Mouse (Mus musculus) CH12.LX (cell line): ENCODE data around the gene Plekhg3. TPM values are rescaled to one million over a fixed set of nuclear protein-coding genes. Genes with fewer than 3 reads are reported as not detected.

ENCODE experiments used
- DNase-seq: peaks from one replicate; pipeline ENCODE4 v3.0.0-alpha.2; 2013; ENCODE audit errors: extremely low read depth
- H3K27ac ChIP-seq: 2 replicates; pipeline ENCODE4 v1.5.1; 2012; ENCODE audit warnings: low read depth, mild to moderate bottlenecking, control low read depth, moderate library complexity; ENCODE audit not compliant: insufficient read depth
- H3K27me3 ChIP-seq: replicated peaks from 2 replicates; pipeline ENCODE3; 2012; ENCODE audit warnings: inconsistent platforms
- H3K36me3 ChIP-seq, 2 experiments: replicated peaks in 1 of 2; 2 replicates each; pipeline versions ENCODE3 to v1.6.1; 2012; ENCODE audit warnings: inconsistent platforms in 1 of 2, low read length in 1 of 2, mild to moderate bottlenecking in 1 of 2, mixed read lengths in 1 of 2, moderate library complexity in 1 of 2; ENCODE audit not compliant: control insufficient read depth in 1 of 2, insufficient read depth in 1 of 2
- H3K4me1 ChIP-seq, 2 experiments: 2 replicates each; pipeline ENCODE4 v1.6.1; 2012; ENCODE audit warnings: inconsistent platforms in 1 of 2, moderate library complexity in 1 of 2; ENCODE audit not compliant: insufficient read depth in 2 of 2, control insufficient read depth in 1 of 2
- H3K4me2 ChIP-seq: 2 replicates; pipeline ENCODE4 v1.6.1; 2012; ENCODE audit warnings: low read depth, mild to moderate bottlenecking, control low read depth; ENCODE audit not compliant: poor library complexity, insufficient read depth, severe bottlenecking
- H3K4me3 ChIP-seq, 3 experiments: fragments of 150-350 bp in 1 of 3; sonication (generic) in 1 of 3; replicated peaks in 1 of 3; 2 replicates each; pipeline versions ENCODE3 to v1.5.1; 2011 to 2012; ENCODE audit warnings: low read depth in 2 of 3, low read length in 2 of 3, mild to moderate bottlenecking in 2 of 3, moderate library complexity in 2 of 3, control low read depth in 1 of 3, improper control_type of control experiment in 1 of 3, inconsistent platforms in 1 of 3, mixed read lengths in 1 of 3; ENCODE audit not compliant: poor library complexity in 1 of 3
- H3K79me2 ChIP-seq: replicated peaks from 2 replicates; pipeline ENCODE4 v1.6.1; 2012; ENCODE audit warnings: mild to moderate bottlenecking, moderate library complexity; ENCODE audit not compliant: control insufficient read depth, poor library complexity, insufficient read depth, severe bottlenecking; ENCODE audit errors: extremely low read depth
- H3K9ac ChIP-seq: 2 replicates; pipeline ENCODE4 v1.6.1; 2012; ENCODE audit warnings: low read depth, mild to moderate bottlenecking, control low read depth, moderate library complexity; ENCODE audit not compliant: insufficient read depth
- H3K9me3 ChIP-seq: replicated peaks from 2 replicates; pipeline ENCODE3; 2012; ENCODE audit warnings: low read length, inconsistent platforms, mixed read lengths
- BHLHE40 ChIP-seq: IDR thresholded peaks from 2 replicates; pipeline ENCODE4 v1.6.1; 2011; ENCODE audit warnings: mild to moderate bottlenecking, low read depth, low read length, improper control_type of control experiment
- CHD1 ChIP-seq: IDR thresholded peaks from 2 replicates; pipeline ENCODE4 v1.6.1; 2012; ENCODE audit warnings: low read depth, low read length, improper control_type of control experiment, inconsistent platforms
- CTCF ChIP-seq, 2 experiments: IDR thresholded peaks in 1 of 2; conservative IDR thresholded peaks in 1 of 2; 2 replicates each; pipeline ENCODE4 v1.5.1; 2011 to 2012; ENCODE audit warnings: low read depth in 2 of 2, low read length in 2 of 2, improper control_type of control experiment in 1 of 2, inconsistent platforms in 1 of 2, mild to moderate bottlenecking in 1 of 2, moderate library complexity in 1 of 2
- E2F4 ChIP-seq: IDR thresholded peaks from 2 replicates; pipeline ENCODE4 v1.6.1; 2011; ENCODE audit warnings: low read depth, low read length, improper control_type of control experiment; ENCODE audit not compliant: insufficient replicate concordance
- ELF1 ChIP-seq: IDR thresholded peaks from 2 replicates; pipeline ENCODE4 v1.6.1; 2014; ENCODE audit warnings: low read depth, mild to moderate bottlenecking, inconsistent platforms, low read length, improper control_type of control experiment
- EP300 ChIP-seq: IDR thresholded peaks from 2 replicates; pipeline ENCODE4 v1.6.1; 2011; ENCODE audit warnings: low read length, improper control_type of control experiment
- ETS1 ChIP-seq: conservative IDR thresholded peaks from 2 replicates; pipeline ENCODE4 v1.6.1; 2012; ENCODE audit warnings: low read depth, mild to moderate bottlenecking, inconsistent platforms, low read length, improper control_type of control experiment, moderate library complexity
- GABPA ChIP-seq: IDR thresholded peaks from 2 replicates; pipeline ENCODE4 v1.6.1; 2012; ENCODE audit warnings: low read depth, low read length, improper control_type of control experiment, inconsistent platforms; ENCODE audit not compliant: insufficient replicate concordance
- HCFC1 ChIP-seq: IDR thresholded peaks from 2 replicates; pipeline ENCODE4 v1.6.1; 2012; ENCODE audit warnings: low read depth, mild to moderate bottlenecking, inconsistent platforms, low read length, improper control_type of control experiment
- IRF4 ChIP-seq: IDR thresholded peaks from 2 replicates; pipeline ENCODE4 v1.6.1; 2014; ENCODE audit warnings: low read depth, mild to moderate bottlenecking, inconsistent platforms, low read length, improper control_type of control experiment
- JUN ChIP-seq: IDR thresholded peaks from 2 replicates; pipeline ENCODE4 v1.6.1; 2011; ENCODE audit warnings: low read depth, mild to moderate bottlenecking, low read length, improper control_type of control experiment, moderate library complexity; ENCODE audit not compliant: insufficient read depth
- KAT2A ChIP-seq: IDR thresholded peaks from 2 replicates; pipeline ENCODE4 v1.6.1; 2012; ENCODE audit warnings: low read length, improper control_type of control experiment, inconsistent platforms; ENCODE audit not compliant: insufficient replicate concordance
- MAFK ChIP-seq: IDR thresholded peaks from 2 replicates; pipeline ENCODE4 v1.6.1; 2011; ENCODE audit warnings: low read length, improper control_type of control experiment; ENCODE audit not compliant: insufficient replicate concordance
- MXI1 ChIP-seq: IDR thresholded peaks from 2 replicates; pipeline ENCODE4 v1.6.1; 2011; ENCODE audit warnings: mild to moderate bottlenecking, low read depth, low read length, improper control_type of control experiment
- NELFE ChIP-seq: IDR thresholded peaks from 2 replicates; pipeline ENCODE4 v1.6.1; 2011; ENCODE audit warnings: low read depth, low read length, improper control_type of control experiment
- POLR2A ChIP-seq: IDR thresholded peaks from 2 replicates; pipeline ENCODE4 v1.6.1; 2011; ENCODE audit warnings: low read depth, mild to moderate bottlenecking, improper control_type of control experiment, low read length
- POLR2AphosphoS2 ChIP-seq: IDR thresholded peaks from 2 replicates; pipeline ENCODE4 v1.6.1; 2011; ENCODE audit warnings: low read depth, low read length, improper control_type of control experiment
- RAD21 ChIP-seq: IDR thresholded peaks from 2 replicates; pipeline ENCODE4 v1.6.1; 2011; ENCODE audit warnings: low read depth, mild to moderate bottlenecking, low read length, improper control_type of control experiment, moderate library complexity
- SIN3A ChIP-seq: IDR thresholded peaks from 2 replicates; pipeline ENCODE4 v1.6.1; 2012; ENCODE audit warnings: low read length, improper control_type of control experiment, inconsistent platforms
- SMC3 ChIP-seq: IDR thresholded peaks from 2 replicates; pipeline ENCODE4 v1.6.1; 2011; ENCODE audit warnings: low read depth, low read length, improper control_type of control experiment
- UBTF ChIP-seq: IDR thresholded peaks from 2 replicates; pipeline ENCODE4 v1.6.1; 2012; ENCODE audit warnings: low read depth, mild to moderate bottlenecking, inconsistent platforms, low read length, improper control_type of control experiment, moderate library complexity
- USF1 ChIP-seq: IDR thresholded peaks from 2 replicates; pipeline ENCODE4 v1.6.1; 2014; ENCODE audit warnings: low read depth, mild to moderate bottlenecking, inconsistent platforms, low read length, improper control_type of control experiment
- USF2 ChIP-seq: conservative IDR thresholded peaks from 2 replicates; pipeline ENCODE4 v1.6.1; 2011; ENCODE audit warnings: low read depth, low read length, improper control_type of control experiment
- ZC3H11A ChIP-seq: IDR thresholded peaks from 2 replicates; pipeline ENCODE4 v1.6.1; 2012; ENCODE audit warnings: low read depth, mild to moderate bottlenecking, inconsistent platforms, low read length, improper control_type of control experiment
- ZMIZ1 ChIP-seq: IDR thresholded peaks from 2 replicates; pipeline ENCODE4 v1.6.1; 2012; ENCODE audit warnings: low read depth, mild to moderate bottlenecking, inconsistent platforms, low read length, improper control_type of control experiment
- ZNF384 ChIP-seq: IDR thresholded peaks from 2 replicates; pipeline ENCODE4 v1.6.1; 2012; ENCODE audit warnings: low read depth, low read length, improper control_type of control experiment, inconsistent platforms
- dilution Hi-C: fragments of 300-500 bp; cut with MboI; formaldehyde crosslinking; loops from 2 replicates; pipeline ENCODE4 v1.14.3; 2020; ENCODE audit warnings: low sequenced_read_pairs; ENCODE audit not compliant: extremely low pct_unique_long_range_greater_than_20kb, extremely low pct_ligation_motif_present
- in situ Hi-C: fragments of 300-500 bp; cut with MboI; formaldehyde crosslinking; loops from 3 replicates; pipeline ENCODE4 v1.14.3; 2019; ENCODE audit warnings: low sequenced_read_pairs, low pct_ligation_motif_present, low pct_unique_long_range_greater_than_20kb, mixed read lengths
- polyA plus RNA-seq: library from polyadenylated mRNA; unstranded; fragments of >175 nt; gene quantifications from 2 replicates; pipeline ENCODE4 v1.2.1, GENCODE M21; 2012; ENCODE audit warnings: low read depth; ENCODE audit not compliant: insufficient read length
- total RNA-seq, 2 experiments: library from RNA; depleted of rRNA; stranded (reverse); fragments of 300-350 nt in 1 of 2; fragments of >200 nt in 1 of 2; gene quantifications; 2 replicates each; pipeline ENCODE4 v1.2.3; 2012 to 2014

Plekhg3 gene
- total and polyA plus RNA-seq, 3 experiments: 0.04 to 6.1 (median 0.27) TPM

DNA sequence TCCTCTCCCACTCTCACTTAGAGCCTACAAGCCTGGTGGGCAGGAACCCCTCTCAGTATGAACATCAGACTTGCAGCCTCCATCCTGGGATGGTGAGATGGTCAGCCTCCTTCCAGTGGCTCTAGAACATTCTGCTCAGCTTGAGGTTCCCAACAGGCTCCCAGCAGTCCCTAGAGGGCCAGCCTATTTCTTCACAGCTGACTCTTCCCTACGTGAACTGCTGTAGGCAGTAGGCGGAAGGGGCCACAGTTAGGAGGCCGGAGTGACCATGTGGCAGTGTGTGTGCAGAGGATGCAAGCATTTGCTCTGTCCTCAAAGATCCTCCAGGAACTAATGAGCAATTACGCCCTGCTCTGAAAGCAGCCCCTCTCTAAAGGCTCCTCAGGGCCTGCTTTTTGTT is 87.5 kb downstream of the Plekhg3 start:
- in situ Hi-C loops: no loop called here
- no peaks in the 10 kb centered on the region for H3K9me3 ChIP-seq
- DNase-seq: no peak
- no peak overlapping the region for H3K4me3 ChIP-seq
- H3K27ac ChIP-seq: no peak overlapping the region
- H3K4me1 ChIP-seq: peaks cover 11% of the 10 kb centered on the region in 2 experiments
- H3K27me3 ChIP-seq: peaks cover 36% of the 10 kb centered on the region
- TF ChIP-seq ZNF384 (no peak), HCFC1 (no peak), ZC3H11A (no peak), RAD21 (no peak), POLR2AphosphoS2 (no peak), BHLHE40 (no peak), USF1 (no peak), ELF1 (no peak), SIN3A (no peak), GABPA (no peak), ETS1 (no peak), IRF4 (no peak), E2F4 (no peak), MXI1 (no peak), CHD1 (no peak), SMC3 (no peak), CTCF (conservative IDR thresholded peaks at IDR 0.05 in 1 of 2, IDR thresholded peaks at IDR 0.05 in 1 of 2; ENCODE audit: low read depth in 2 of 2, low read length in 2 of 2) (no peak)
- H3K79me2 ChIP-seq: no peaks in the 10 kb centered on the region
- no peak overlapping the region for H3K9ac ChIP-seq
- H3K36me3 ChIP-seq: no peaks in the 10 kb centered on the region
- dilution Hi-C loops: no loop called here
- H3K4me2 ChIP-seq: no peak overlapping the region

GRCm38 (mm10) chr12:76619847-76620246 is 89.2 kb downstream of the Plekhg3 start:
- dilution Hi-C loops: no loop called here
- peaks cover 48% of the 10 kb centered on the region for H3K27me3 ChIP-seq
- no peaks in the 10 kb centered on the region for H3K36me3 ChIP-seq

More at GRCm38 (mm10) chr12:76619847-76620246, 89.2 kb downstream of the Plekhg3 start:
- H3K79me2 ChIP-seq: no peaks in the 10 kb centered on the region
- TF ChIP-seq MAFK (no peak), GABPA (no peak), EP300 (no peak), RAD21 (no peak), KAT2A (no peak), SMC3 (no peak), ZMIZ1 (no peak), ELF1 (no peak), POLR2A (no peak), UBTF (no peak), CTCF (conservative IDR thresholded peaks at IDR 0.05 in 1 of 2, IDR thresholded peaks at IDR 0.05 in 1 of 2; ENCODE audit: low read depth in 2 of 2, low read length in 2 of 2) (no peak), JUN (no peak), USF2 (no peak), ETS1 (no peak), NELFE (no peak), USF1 (no peak)
- no peak overlapping the region for H3K27ac ChIP-seq
- DNase-seq: no peak
- H3K9me3 ChIP-seq: no peaks in the 10 kb centered on the region
- no peak overlapping the region for H3K4me2 ChIP-seq
- H3K4me3 ChIP-seq: no peak overlapping the region
- in situ Hi-C loops: no loop called here
- 0 out of 4 replicates have a peak, but pooled peaks cover 0 to 2% of the 10 kb centered on the region in 2 experiments for H3K4me1 ChIP-seq
- no peak overlapping the region for H3K9ac ChIP-seq
